Comparison of ENCODE assay signal across 25 mouse cellular contexts in genomic region chr5:134992566-134992965, GRCm38 (mm10). TPM values are rescaled to one million over a fixed set of nuclear protein-coding genes. Genes with fewer than 3 reads are reported as not detected.
DNase-seq lines count a peak whose midpoint lies in the region; ATAC-seq and TF ChIP-seq lines count a peak whose summit lies in the region.
"Had no signal": no experiment of that assay in that cellular context is flagged by ENCODE, and none has a peak within 500 bp of the region (broad histone marks: within the 10 kb centered on the region; RNA-seq: fewer than 3 reads in every experiment).

No protein-coding gene starts in this region.

- H3K27me3 ChIP-seq in lung, embryonic 14.5 days (ENCODE audit: insufficient read depth, low read length), result peaks cover 5% of the 10 kb centered on the region
- peaks cover 5% of the 10 kb centered on the region for H3K27me3 ChIP-seq in lung, embryonic 16.5 days (ENCODE audit: control insufficient read depth, insufficient read depth, low read depth, low read length)
- peaks cover 5% of the 10 kb centered on the region for H3K27me3 ChIP-seq in stomach, embryonic 15.5 days (replicated peaks)

- TF ChIP-seq CTCF in lung, embryonic 14.5 days (IDR thresholded peaks at IDR 0.05; ENCODE audit: low read depth), result no peak
- no peak for TF ChIP-seq CTCF in lung, adult 2 months (IDR thresholded peaks at IDR 0.05; ENCODE audit: insufficient read depth, low read length)

- no peak; the same call in 1 of the 2 replicates for TF ChIP-seq POLR2A in lung, adult 2 months (IDR thresholded peaks at IDR 0.05; ENCODE audit: borderline replicate concordance, extremely low read depth, low read depth, low read length)

- ATAC-seq in lung, embryonic 14.5 days (ENCODE audit: insufficient read depth), result no peak
- no peak for ATAC-seq in lung, embryonic 16.5 days (ENCODE audit: low read depth)
- ATAC-seq in stomach, embryonic 15.5 days (ENCODE audit: insufficient read depth, low FRiP score, low read depth), result peak; percentile 51; the same call in 1 of the 2 replicates
- no peak for ATAC-seq in megakaryocyte progenitor cell, adult 5-6 weeks (replicated peaks; ENCODE audit: poor library complexity)
- ATAC-seq: activated CD4-positive, CD25-positive, alpha-beta regulatory T cell, adult 4 months; CD4-positive, CD25-positive, alpha-beta regulatory T cell, adult 4 months; forebrain, embryonic 16.5 days; hindbrain, postnatal 0 days had no signal

- DNase-seq in adrenal gland, adult 8-10 months, result peak; percentile 40
- DNase-seq in adrenal gland, adult 18-20 months (ENCODE audit: low spot score in 2 of 2), result no peak
- DNase-seq in lung, embryonic 14.5 days, result no peak
- DNase-seq in lung, adult 2 months, result no peak
- DNase-seq in spleen, postnatal 14 days (ENCODE audit: low spot score in 2 of 2), result no peak
- DNase-seq: cerebellum, postnatal 25 days; embryo, embryonic 11 days; gastrocnemius, postnatal 25 days; kidney, adult 18-20 months; kidney, postnatal 25 days; midbrain, embryonic 14.5 days; thymus, postnatal 14 days had no signal

- no peaks in the 10 kb centered on the region for H3K36me3 ChIP-seq in lung, embryonic 14.5 days (ENCODE audit: insufficient read depth)
- no peaks in the 10 kb centered on the region; the same call in 1 of the 2 replicates for H3K36me3 ChIP-seq in lung, embryonic 16.5 days (ENCODE audit: control insufficient read depth, insufficient read depth, low read length)
- no peaks in the 10 kb centered on the region for H3K36me3 ChIP-seq in stomach, embryonic 15.5 days
- H3K36me3 ChIP-seq: hindbrain, embryonic 10.5 days; limb, embryonic 15.5 days; neural tube, embryonic 13.5 days had no signal

- H3K4me2 ChIP-seq in lung, embryonic 14.5 days, result no peak overlapping the region
- H3K4me2 ChIP-seq in lung, embryonic 16.5 days (ENCODE audit: low read depth, low read length), result no peak overlapping the region
- H3K4me2 ChIP-seq in stomach, embryonic 15.5 days, result no peak overlapping the region
- H3K4me2 ChIP-seq: limb, embryonic 15.5 days; neural tube, embryonic 13.5 days had no signal

- WGBS in lung, embryonic 14.5 days, result 65% methylated on average over 5 of the region's 5 CpGs
- WGBS in lung, adult 2 months, result 55% methylated on average over 5 of the region's 5 CpGs
- WGBS in lung, embryonic 16.5 days, result 61% methylated on average over 5 of the region's 5 CpGs
- WGBS in stomach, embryonic 15.5 days, result 81% methylated on average over 5 of the region's 5 CpGs

- no peak overlapping the region for H3K9ac ChIP-seq in lung, embryonic 14.5 days
- H3K9ac ChIP-seq in lung, embryonic 16.5 days (ENCODE audit: low read length), result no peak overlapping the region
- no peak overlapping the region for H3K9ac ChIP-seq in stomach, embryonic 15.5 days
- H3K9ac ChIP-seq: limb, embryonic 15.5 days; neural tube, embryonic 13.5 days had no signal

- H3K4me3 ChIP-seq in lung, embryonic 14.5 days (ENCODE audit: low read depth, low read length), result no peak overlapping the region
- no peak overlapping the region for H3K4me3 ChIP-seq in lung, adult 2 months (replicated peaks; ENCODE audit: extremely low read depth, low read depth, low read length)
- no peak overlapping the region for H3K4me3 ChIP-seq in lung, embryonic 16.5 days (ENCODE audit: low read length)
- no peak overlapping the region for H3K4me3 ChIP-seq in stomach, embryonic 15.5 days (replicated peaks)
- H3K4me3 ChIP-seq: hindbrain, embryonic 10.5 days; limb, embryonic 15.5 days; neural tube, embryonic 13.5 days had no signal

- no peaks in the 10 kb centered on the region for H3K4me1 ChIP-seq in lung, embryonic 14.5 days (ENCODE audit: insufficient read depth)
- H3K4me1 ChIP-seq in lung, adult 2 months (ENCODE audit: control insufficient read depth, insufficient read depth, low read length), result peaks cover 8% of the 10 kb centered on the region
- peaks cover 4% of the 10 kb centered on the region for H3K4me1 ChIP-seq in lung, embryonic 16.5 days (replicated peaks; ENCODE audit: control insufficient read depth, insufficient read depth, low read length)
- H3K4me1 ChIP-seq in stomach, embryonic 15.5 days, result no peaks in the 10 kb centered on the region
- H3K4me1 ChIP-seq: hindbrain, embryonic 10.5 days; neural tube, embryonic 13.5 days had no signal

- H3K27ac ChIP-seq in lung, embryonic 14.5 days (ENCODE audit: low read depth), result peak overlapping the region; percentile 36; the same call in 1 of the 2 replicates
- H3K27ac ChIP-seq in lung, embryonic 16.5 days (ENCODE audit: low read length), result peak overlapping the region; percentile 38
- peak overlapping the region; percentile 50; the same call in 1 of the 2 replicates for H3K27ac ChIP-seq in stomach, embryonic 15.5 days
- H3K27ac ChIP-seq: hindbrain, embryonic 10.5 days; hindbrain, postnatal 0 days; limb, embryonic 15.5 days; macrophage; neural tube, embryonic 13.5 days had no signal

- H3K9me3 ChIP-seq in lung, embryonic 14.5 days (ENCODE audit: low read depth, low read length), result no peaks in the 10 kb centered on the region
- no peaks in the 10 kb centered on the region for H3K9me3 ChIP-seq in lung, embryonic 16.5 days (ENCODE audit: control insufficient read depth, low read length)
- no peaks in the 10 kb centered on the region for H3K9me3 ChIP-seq in stomach, embryonic 15.5 days
- H3K9me3 ChIP-seq: hindbrain, embryonic 10.5 days; limb, embryonic 15.5 days; neural tube, embryonic 13.5 days had no signal

RNA-seq across cellular contexts. Expression of gene Cldn3, which starts 6.6 kb away (rescaled TPM):
- total RNA-seq in adrenal gland, adult 8-10 months (2022), result 1 to 10 TPM in 3 of 4 experiments, not detected in 1; 1.1 to 1.5 (median 1.4) TPM
- total RNA-seq in adrenal gland, adult 18-20 months (2021), result under 1 TPM; 0.50 to 0.54 TPM
- 137 and 139 TPM in 2 replicates for polyA plus RNA-seq in lung, embryonic 14.5 days (2014; fragmentation: Nextera tagmentation; extraction: Ambion mirVana)
- 333 and 552 TPM in 2 replicates for polyA plus RNA-seq in lung, adult 2 months (2012; rRNA removed)
- polyA plus RNA-seq in lung, embryonic 16.5 days (2015; fragmentation: Nextera tagmentation; extraction: Ambion mirVana), result 328 and 355 TPM in 2 replicates
- polyA plus RNA-seq in stomach, embryonic 15.5 days (2015; fragmentation: Nextera tagmentation; extraction: Ambion mirVana), result 120 and 147 TPM in 2 replicates
- total RNA-seq in megakaryocyte progenitor cell, adult 5-6 weeks (2015), result not detected in 2 replicates
- not detected in 2 replicates for total RNA-seq in megakaryocyte progenitor cell, adult 5-6 weeks (2017)
- polyA plus RNA-seq: activated CD4-positive, CD25-positive, alpha-beta regulatory T cell, adult 4 months; CD4-positive, CD25-positive, alpha-beta regulatory T cell, adult 4 months; macrophage had no signal

RNA-seq across cellular contexts. Expression of gene Abhd11, which starts 16.4 kb away (rescaled TPM):
- 10 to 100 TPM; 52.4 to 65.4 (median 55.9) TPM for total RNA-seq in adrenal gland, adult 8-10 months (2022)
- total RNA-seq in adrenal gland, adult 18-20 months (2021), result 10 to 100 TPM; 52.3 to 59.7 TPM
- 60.0 and 71.0 TPM in 2 replicates for polyA plus RNA-seq in lung, embryonic 14.5 days (2014; fragmentation: Nextera tagmentation; extraction: Ambion mirVana)
- 66.9 and 78.4 TPM in 2 replicates for polyA plus RNA-seq in lung, adult 2 months (2012; rRNA removed)
- 73.3 and 73.4 TPM in 2 replicates for polyA plus RNA-seq in lung, embryonic 16.5 days (2015; fragmentation: Nextera tagmentation; extraction: Ambion mirVana)
- polyA plus RNA-seq in stomach, embryonic 15.5 days (2015; fragmentation: Nextera tagmentation; extraction: Ambion mirVana), result 70.9 and 78.9 TPM in 2 replicates
- total RNA-seq in megakaryocyte progenitor cell, adult 5-6 weeks (2015), result 133 and 142 TPM in 2 replicates
- 59.3 and 65.3 TPM in 2 replicates for total RNA-seq in megakaryocyte progenitor cell, adult 5-6 weeks (2017)

RNA-seq across cellular contexts. Expression of gene Stx1a, which starts 30.7 kb away (rescaled TPM):
- 10 to 100 TPM in 3 of 4 experiments, 1 to 10 TPM in 1; 4.9 to 15.9 (median 12.1) TPM for total RNA-seq in adrenal gland, adult 8-10 months (2022)
- total RNA-seq in adrenal gland, adult 18-20 months (2021), result 1 to 10 TPM; 6.0 to 7.2 TPM
- polyA plus RNA-seq in lung, embryonic 14.5 days (2014; fragmentation: Nextera tagmentation; extraction: Ambion mirVana), result 13.2 and 14.5 TPM in 2 replicates
- 10.6 and 11.7 TPM in 2 replicates for polyA plus RNA-seq in lung, adult 2 months (2012; rRNA removed)
- polyA plus RNA-seq in lung, embryonic 16.5 days (2015; fragmentation: Nextera tagmentation; extraction: Ambion mirVana), result 11.8 and 12.4 TPM in 2 replicates
- 11.8 and 12.3 TPM in 2 replicates for polyA plus RNA-seq in stomach, embryonic 15.5 days (2015; fragmentation: Nextera tagmentation; extraction: Ambion mirVana)
- 0.39 and 1.2 TPM in 2 replicates for total RNA-seq in megakaryocyte progenitor cell, adult 5-6 weeks (2015)
- total RNA-seq in megakaryocyte progenitor cell, adult 5-6 weeks (2017), result 0.04 and 0.44 TPM in 2 replicates

RNA-seq across cellular contexts. Expression of gene Cldn4, which starts 45.8 kb away (rescaled TPM):
- not detected for total RNA-seq in adrenal gland, adult 8-10 months (2022)
- total RNA-seq in adrenal gland, adult 18-20 months (2021), result not detected
- polyA plus RNA-seq in lung, embryonic 14.5 days (2014; fragmentation: Nextera tagmentation; extraction: Ambion mirVana), result 41.9 and 42.4 TPM in 2 replicates
- 9.2 and 18.9 TPM in 2 replicates for polyA plus RNA-seq in lung, adult 2 months (2012; rRNA removed)
- polyA plus RNA-seq in lung, embryonic 16.5 days (2015; fragmentation: Nextera tagmentation; extraction: Ambion mirVana), result 33.0 and 33.1 TPM in 2 replicates
- 54.5 and 58.6 TPM in 2 replicates for polyA plus RNA-seq in stomach, embryonic 15.5 days (2015; fragmentation: Nextera tagmentation; extraction: Ambion mirVana)
- total RNA-seq in megakaryocyte progenitor cell, adult 5-6 weeks (2015), result not detected in 2 replicates
- total RNA-seq in megakaryocyte progenitor cell, adult 5-6 weeks (2017), result not detected in 2 replicates
- total RNA-seq: gastrocnemius, postnatal 25 days; hindbrain, postnatal 0 days; layer of hippocampus, adult 8-10 months; left cerebral cortex, postnatal 25 days had no signal
- polyA plus RNA-seq: activated CD4-positive, CD25-positive, alpha-beta regulatory T cell, adult 4 months; forebrain, embryonic 16.5 days; hindbrain, postnatal 0 days; macrophage; midbrain, embryonic 14.5 days had no signal
